Mouse (Mus musculus): ENCODE results near the gene Clcn7.

DNA sequence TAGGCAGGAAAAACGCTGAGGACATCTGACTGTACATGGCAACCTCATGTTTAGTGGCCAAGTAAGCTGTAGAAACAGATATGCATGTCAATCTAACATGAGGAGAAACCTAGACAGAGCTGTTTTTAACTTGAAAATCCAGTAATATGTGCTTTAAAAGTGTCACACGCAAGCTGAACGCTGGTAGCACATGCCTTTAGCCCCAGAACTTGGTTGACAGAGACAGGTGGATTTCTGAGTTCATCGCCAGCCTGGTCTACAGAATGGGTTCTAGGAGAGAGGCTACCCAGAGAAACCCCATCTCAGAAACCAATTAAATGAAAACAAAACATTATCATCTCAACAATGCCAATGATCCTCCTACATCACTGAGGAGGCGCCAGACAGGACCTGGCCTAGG lies 22.0 kb upstream of the Clcn7 start:
- TF ChIP-seq CTCF (IDR thresholded peaks at IDR 0.05; ENCODE audit: insufficient read depth, low read depth, low read length) (no peak), POLR2A (IDR thresholded peaks at IDR 0.05; ENCODE audit: insufficient read depth, low read depth, low read length) (no peak)

Measured in olfactory bulb, adult 2 months (tissue).